Mouse (Mus musculus) thymus, postnatal 10 days (tissue): ENCODE results near the gene Ssbp4.
"Not testable (repeated sequence)": the region's sequence is repeated elsewhere in the genome, so short reads cannot be mapped to it uniquely, and the experiment has no call there.

Source experiments
- DNase-seq, 2 experiments: peaks; one replicate each; pipeline ENCODE4 v3.0.0; 2021; ENCODE audit warnings: low spot score in 2 of 2

Gene Ssbp4

GRCm38 (mm10) chr8:70587955-70588354 is 20.7 kb downstream of the Ssbp4 start:
- not testable (repeated sequence) for DNase-seq

GRCm38 (mm10) chr8:70585258-70585652 is 23.4 kb downstream of the Ssbp4 start:
- peak in 1 of 2 experiments; percentile 49 for DNase-seq

- no peak for DNase-seq
These were observed 23.9 kb downstream of the Ssbp4 start for GRCm38 (mm10) chr8:70584606-70585257.

DNA sequence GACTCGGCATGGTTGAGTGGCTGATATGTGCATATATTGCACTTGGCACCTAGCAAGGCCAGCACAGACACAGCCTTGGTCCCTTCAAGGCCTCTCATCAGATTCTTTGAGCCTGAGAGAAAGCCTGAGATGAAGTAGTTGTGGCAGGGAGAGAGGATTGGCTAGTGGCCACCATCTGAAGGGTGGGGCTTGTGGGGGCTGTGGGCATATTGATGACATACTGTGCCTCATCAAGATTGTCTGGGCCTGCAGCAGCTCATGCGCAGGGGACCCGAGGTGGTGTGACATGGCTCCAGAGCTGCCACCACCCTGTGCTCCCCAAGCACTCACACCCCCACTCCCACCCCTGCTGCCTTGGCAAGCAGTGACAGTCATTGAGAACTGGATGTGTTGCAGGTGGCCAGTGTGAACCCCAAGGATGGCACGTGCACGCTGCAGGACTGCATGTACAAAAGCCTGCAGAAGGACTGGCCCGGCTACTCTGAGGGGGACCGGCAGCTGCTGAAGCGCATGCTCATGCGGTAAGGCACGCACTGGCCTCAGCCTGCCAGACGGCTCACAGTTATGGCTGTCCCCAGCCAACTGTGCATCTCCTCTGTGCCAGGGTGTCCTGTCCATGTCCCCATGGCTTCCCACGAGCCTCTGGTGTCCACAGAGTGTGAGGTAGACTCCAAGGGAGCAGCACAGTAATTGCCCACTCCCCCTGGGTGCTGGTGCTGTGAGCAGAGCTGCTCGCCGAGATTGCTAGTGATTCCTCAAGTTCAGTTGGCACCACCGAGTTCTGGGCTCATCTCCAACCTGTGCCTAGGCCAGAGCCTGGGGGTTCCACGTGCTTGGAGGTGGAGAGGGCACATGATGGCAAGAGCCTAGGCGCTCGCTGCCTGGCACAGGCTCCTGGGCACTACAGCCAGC is 24.9 kb downstream of the Ssbp4 start:
- DNase-seq: no peak

DNA sequence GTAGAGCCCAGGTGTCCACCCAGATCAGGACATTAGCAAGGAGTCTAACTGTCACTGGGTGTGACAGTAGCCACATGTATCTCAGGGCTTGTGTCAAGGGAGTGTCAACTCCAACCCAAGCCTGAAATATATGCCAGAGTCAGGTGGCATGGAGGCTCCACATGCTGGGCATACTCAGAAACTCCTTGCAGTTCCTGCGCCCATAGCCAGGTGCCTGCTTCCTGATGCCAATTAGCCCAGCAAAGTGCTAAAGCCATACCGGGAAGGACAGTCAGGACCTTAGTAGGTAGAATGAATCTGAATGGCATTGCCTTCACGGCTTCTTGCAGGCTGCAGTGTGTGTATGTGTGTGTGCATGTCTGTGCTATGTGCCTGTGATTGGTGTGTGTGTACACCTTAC is 31.5 kb downstream of the Ssbp4 start:
- no peak for DNase-seq

DNA sequence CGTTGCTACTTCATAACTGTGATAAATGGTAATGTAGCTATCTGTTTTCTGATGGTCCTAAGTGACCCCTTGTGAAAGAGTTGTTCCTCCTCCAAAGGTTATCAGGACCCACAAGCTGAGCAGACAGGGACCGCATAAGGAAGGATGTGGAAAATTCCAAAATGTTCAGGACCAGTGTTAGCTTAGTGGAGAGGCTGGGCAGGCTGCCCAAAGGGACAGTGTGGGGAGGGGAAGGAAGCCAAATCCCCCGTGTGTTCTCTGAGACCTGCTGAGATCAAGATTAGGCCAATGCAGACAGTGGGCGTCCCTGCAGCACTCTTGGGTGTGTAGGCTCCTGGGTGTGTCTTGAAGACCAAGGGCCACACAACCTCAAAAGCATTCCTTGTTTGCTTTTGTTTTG is 33.8 kb downstream of the Ssbp4 start:
- DNase-seq: no peak

DNA sequence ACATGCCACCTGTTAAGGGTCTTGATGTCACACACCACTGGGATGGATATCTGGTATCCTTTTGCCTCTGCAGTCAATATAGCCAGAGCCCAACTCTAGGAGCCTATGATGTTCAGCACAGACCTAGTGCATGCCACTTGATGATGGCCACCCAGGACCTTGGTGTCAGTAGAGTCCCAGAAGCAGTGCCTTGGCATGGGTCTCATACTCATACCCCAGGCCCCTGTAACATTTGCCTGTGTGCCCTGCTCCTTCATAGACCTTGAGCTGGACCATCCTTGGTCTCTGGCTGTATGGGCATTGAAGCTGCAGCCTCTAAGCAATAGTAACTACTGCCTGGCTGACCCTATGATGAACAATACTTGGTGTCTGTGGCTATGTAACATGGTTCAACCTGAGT is 34.4 kb downstream of the Ssbp4 start:
- no peak for DNase-seq

DNA sequence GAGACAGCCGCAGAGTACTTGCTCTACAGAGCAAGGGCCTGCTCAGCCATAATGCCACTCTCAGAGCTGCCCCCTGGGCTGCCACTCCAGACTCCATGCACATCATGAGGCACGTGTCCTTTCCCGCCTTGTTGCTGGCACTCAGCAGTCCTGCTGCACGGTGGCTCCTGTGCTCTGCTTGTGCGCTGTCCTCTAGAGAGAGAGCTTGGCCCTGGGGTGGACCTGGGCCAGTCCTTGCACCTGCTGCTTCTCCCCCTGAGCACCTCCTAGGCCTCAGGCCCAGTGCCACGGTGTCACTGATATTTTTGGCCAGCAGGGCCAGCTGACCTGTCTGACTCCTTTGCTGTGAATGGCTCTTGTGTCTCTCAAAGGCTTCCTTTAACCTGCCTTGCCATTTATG is 37.7 kb downstream of the Ssbp4 start:
- no peak for DNase-seq

DNA sequence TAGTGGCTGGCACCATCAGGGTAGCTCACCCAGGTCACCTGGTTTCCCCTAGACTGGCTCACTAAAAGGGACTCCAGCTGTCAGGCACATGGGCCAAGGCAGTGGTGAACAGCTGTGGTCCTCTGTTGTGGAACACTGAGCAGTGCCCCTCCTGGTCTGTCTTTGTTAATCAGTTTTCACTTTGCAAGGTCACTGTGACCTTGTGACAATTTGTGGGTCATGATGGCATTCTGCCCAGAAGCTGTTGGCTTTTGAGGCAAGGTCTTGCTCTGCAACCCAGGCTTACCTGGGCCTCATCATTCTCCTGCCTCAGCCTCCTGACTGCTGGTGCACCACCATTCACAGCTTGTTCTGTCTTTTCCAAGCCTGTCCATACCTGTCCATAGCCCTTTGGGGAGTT is 38.3 kb downstream of the Ssbp4 start:
- no peak for DNase-seq

DNA sequence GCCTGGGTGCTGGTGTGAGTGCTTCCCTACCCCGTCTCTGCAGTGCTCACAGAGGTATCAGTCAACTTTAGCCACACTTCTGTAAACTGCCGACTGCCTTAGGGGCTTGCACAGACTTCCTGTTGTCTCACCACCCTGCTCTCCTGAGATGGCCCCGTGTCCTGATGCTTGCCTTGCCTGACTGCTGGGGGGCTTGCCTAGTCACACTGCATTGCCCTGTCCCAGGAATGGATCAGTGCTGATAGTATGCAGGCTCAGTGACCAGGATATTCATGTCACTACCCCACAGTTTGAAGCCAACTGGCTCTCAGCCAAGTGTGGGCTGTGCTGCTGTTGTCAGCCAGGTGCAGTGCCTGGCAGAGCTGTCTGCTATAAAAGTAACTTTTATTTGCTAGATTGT is 43.1 kb downstream of the Ssbp4 start:
- DNase-seq: peak in 1 of 2 experiments; percentile 25

GRCm38 (mm10) chr8:70564696-70565235 is 43.9 kb downstream of the Ssbp4 start:
- DNase-seq: no peak

- DNase-seq: no peak
These were observed 44.8 kb downstream of the Ssbp4 start for GRCm38 (mm10) chr8:70563763-70564387.

DNA sequence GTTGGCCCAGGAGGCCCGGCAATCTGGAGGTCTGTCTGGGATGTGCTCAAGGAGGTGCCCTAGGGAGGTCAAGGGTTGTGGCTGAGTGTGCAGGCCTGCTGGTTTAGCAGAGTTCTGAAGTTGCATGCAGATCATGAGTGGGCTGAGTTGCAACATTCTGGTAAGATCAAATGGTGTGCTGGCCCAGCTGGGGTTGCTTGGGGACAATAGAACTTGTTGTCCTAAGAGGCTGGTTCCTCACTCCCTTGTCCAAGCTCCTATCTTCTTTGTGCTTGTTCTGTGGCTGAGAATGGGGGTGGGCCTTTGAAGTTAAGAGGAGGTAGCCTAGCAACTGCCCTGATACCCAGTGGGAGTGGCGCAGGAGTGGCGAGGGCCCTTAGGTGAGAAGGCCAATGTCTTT is 45.9 kb downstream of the Ssbp4 start:
- no peak for DNase-seq

- DNase-seq: no peak
These were observed 46.7 kb downstream of the Ssbp4 start for GRCm38 (mm10) chr8:70561809-70562535.

DNA sequence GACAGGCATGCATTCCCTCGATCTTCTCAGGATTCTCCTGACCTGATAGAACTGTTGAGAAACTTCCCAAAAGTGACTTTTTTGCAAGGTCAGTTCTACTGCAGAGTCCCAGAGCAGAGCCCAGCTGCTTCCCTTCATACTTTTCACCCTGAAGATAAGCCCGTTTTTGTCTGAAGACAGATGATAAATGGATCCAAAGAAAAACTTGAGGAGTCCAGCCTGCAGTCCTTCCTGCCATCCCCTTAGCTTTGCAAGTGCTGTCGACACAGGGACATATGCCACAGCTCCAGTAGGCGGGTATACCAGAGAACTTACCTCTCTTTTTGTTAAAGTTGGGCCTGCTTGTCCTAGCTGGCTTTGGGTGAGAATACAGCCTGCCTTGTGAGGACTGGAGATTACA is 47.3 kb downstream of the Ssbp4 start:
- DNase-seq: no peak

DNA sequence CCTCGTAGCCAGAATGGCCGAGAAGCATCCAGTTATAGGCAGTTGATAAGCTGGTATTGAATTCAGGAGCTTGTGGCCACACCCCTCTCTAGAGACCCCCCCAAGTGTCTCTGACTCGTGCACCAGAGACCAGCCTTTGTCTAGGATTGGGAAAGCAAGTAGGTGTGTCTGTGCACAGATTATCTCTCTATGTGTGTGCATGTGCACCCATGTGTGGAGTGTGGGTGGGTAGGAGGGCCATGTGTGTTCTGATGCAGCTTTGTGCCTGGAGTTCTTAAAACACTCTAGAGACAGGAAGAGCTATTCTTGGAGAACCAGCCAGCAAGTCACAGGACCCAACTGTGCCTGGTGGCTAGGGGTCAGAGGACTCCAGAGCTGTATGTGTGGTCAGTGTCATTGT is 48.1 kb downstream of the Ssbp4 start:
- no peak for DNase-seq

- peak in 1 of 2 experiments; percentile 39 for DNase-seq
These were observed 48.6 kb downstream of the Ssbp4 start for GRCm38 (mm10) chr8:70560096-70560495.

GRCm38 (mm10) chr8:70558983-70559382 is 49.7 kb downstream of the Ssbp4 start:
- no peak for DNase-seq

GRCm38 (mm10) chr8:70558334-70558733 is 50.3 kb downstream of the Ssbp4 start:
- peak; percentile 68 to 69 for DNase-seq

DNA sequence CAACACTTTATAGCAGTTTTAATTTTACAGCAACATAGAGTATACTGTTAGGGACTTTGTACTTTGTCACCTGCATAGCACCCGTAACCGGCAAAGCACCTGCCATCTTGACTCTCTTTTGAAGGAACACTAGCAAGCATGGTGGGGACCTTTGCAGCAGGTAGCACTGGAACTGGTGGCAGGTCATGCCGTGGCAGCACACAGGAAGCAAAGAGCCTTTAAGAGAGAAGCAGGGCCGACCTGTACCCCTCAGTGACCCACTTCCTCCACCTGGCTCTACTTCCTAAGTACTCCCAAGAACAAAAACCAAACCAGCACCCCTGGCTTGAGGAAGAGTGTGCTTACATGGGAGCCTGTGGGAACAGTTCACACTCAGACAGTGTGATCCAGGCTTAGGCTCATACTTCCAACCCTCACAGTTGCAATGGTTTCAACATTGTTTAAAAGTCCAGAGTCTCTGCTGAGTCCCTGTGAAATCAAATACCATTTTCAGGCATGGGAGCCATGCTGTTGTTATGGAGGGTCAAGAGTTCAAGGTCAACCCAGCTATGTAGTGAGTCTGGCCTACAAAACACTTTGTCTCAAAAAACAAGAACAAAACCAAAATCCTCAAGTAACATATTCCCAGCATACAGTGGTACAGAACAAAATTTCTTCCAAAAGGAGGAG is 53.5 kb downstream of the Ssbp4 start:
- peak in 1 of 2 experiments; percentile 41 for DNase-seq

DNA sequence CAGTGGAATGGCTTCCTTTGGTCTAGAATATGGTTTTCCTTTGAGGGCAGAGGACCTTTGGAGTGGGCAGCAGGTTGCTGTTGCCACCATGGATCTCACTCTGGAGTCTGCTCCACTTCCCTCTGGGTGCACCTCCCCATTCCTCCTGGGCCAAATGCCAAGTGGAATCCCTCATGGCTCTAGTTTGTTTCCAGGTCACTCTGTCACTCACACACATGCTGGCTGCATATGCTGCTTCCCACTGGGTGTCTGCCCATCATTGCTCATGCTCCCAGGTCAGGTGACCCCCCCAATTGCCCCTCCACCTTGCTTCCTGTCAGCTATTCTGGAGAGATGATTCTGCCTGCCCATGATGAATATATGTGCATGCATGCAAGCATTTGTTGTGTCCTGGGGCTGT is 54.9 kb downstream of the Ssbp4 start:
- DNase-seq: no peak
